Mouse (Mus musculus) lung, embryonic 15.5 days (tissue): Measurements from ENCODE around the gene Ipo5. TPM values are rescaled to one million over a fixed set of nuclear protein-coding genes. Genes with fewer than 3 reads are reported as not detected.

Experiments used
- ATAC-seq: fragments of 200-750 bp; cut with Nextera tagmentation; 2 replicates; pipeline ENCODE4 v1.8.0; 2017; ENCODE audit warnings: moderate number of reproducible peaks, borderline replicate concordance; ENCODE audit not compliant: low FRiP score, low TSS enrichment; ENCODE audit errors: extremely low read depth
- H3K27ac ChIP-seq: fragments of 300-500 bp; sonication (generic); 2 replicates; pipeline ENCODE4 v1.5.1; 2015; ENCODE audit warnings: moderate library complexity, mild to moderate bottlenecking, inconsistent platforms
- H3K27me3 ChIP-seq: fragments of 300-500 bp; sonication (generic); 2 replicates; pipeline ENCODE4 v1.6.1; 2015; ENCODE audit warnings: inconsistent platforms
- H3K36me3 ChIP-seq: fragments of 300-500 bp; sonication (generic); 2 replicates; pipeline ENCODE4 v1.6.1; 2015; ENCODE audit warnings: inconsistent platforms
- H3K4me1 ChIP-seq: fragments of 300-500 bp; sonication (generic); 2 replicates; pipeline ENCODE4 v1.6.1; 2015; ENCODE audit warnings: inconsistent platforms
- H3K4me2 ChIP-seq: fragments of 300-500 bp; sonication (generic); 2 replicates; pipeline ENCODE4 v1.6.1; 2015; ENCODE audit warnings: inconsistent platforms, mild to moderate bottlenecking, moderate library complexity
- H3K4me3 ChIP-seq: fragments of 300-500 bp; sonication (generic); 2 replicates; pipeline ENCODE4 v1.5.1; 2015; ENCODE audit warnings: mild to moderate bottlenecking, inconsistent platforms
- H3K9ac ChIP-seq: fragments of 300-500 bp; sonication (generic); 2 replicates; pipeline ENCODE4 v1.6.1; 2015; ENCODE audit warnings: inconsistent platforms
- H3K9me3 ChIP-seq: fragments of 300-500 bp; sonication (generic); 2 replicates; pipeline ENCODE4 v1.6.1; 2016; ENCODE audit warnings: inconsistent platforms
- WGBS: fragments of 180-500 bp; shearing (Covaris S2); methylation state at CpG from one replicate; pipeline ENCODE4 v1.1.7; 2015; 5-methylcytosine and 5-hydroxymethylcytosine counted together
- polyA plus RNA-seq: library from polyadenylated mRNA; unstranded; fragments of >200 nt; fragmentation: Nextera tagmentation; extraction: Ambion mirVana; gene quantifications from 2 replicates; pipeline ENCODE4 v1.2.1, GENCODE M21; 2015

Gene Ipo5
- polyA plus RNA-seq, 1 experiment from 2014 or later = 89.8 TPM

GRCm38 (mm10) chr14:120880601-120881000, 30.4 kb upstream of the Ipo5 start:
- no peaks in the 10 kb centered on the region for H3K4me1 ChIP-seq
- H3K9ac ChIP-seq = no peak overlapping the region
- no peaks in the 10 kb centered on the region for H3K36me3 ChIP-seq
- no peaks in the 10 kb centered on the region for H3K27me3 ChIP-seq
- 46% methylated on average over 4 of the region's 5 CpGs for WGBS
- H3K27ac ChIP-seq = no peak overlapping the region
- H3K4me3 ChIP-seq = no peak overlapping the region
- no peak for ATAC-seq
- H3K4me2 ChIP-seq = no peak overlapping the region
- no peaks in the 10 kb centered on the region for H3K9me3 ChIP-seq

- H3K36me3 ChIP-seq = no peaks in the 10 kb centered on the region
- no peak overlapping the region for H3K27ac ChIP-seq
- no peak overlapping the region for H3K9ac ChIP-seq
- no peak for ATAC-seq
- no peaks in the 10 kb centered on the region for H3K27me3 ChIP-seq
- no peaks in the 10 kb centered on the region for H3K4me1 ChIP-seq
- H3K9me3 ChIP-seq = no peaks in the 10 kb centered on the region
- H3K4me3 ChIP-seq = no peak overlapping the region
- 78% methylated on average over 9 of the region's 9 CpGs for WGBS
- no peak overlapping the region for H3K4me2 ChIP-seq
Measured at GRCm38 (mm10) chr14:120881054-120881453, 30.0 kb upstream of the Ipo5 start.

- Histone ChIP-seq H3K27me3 (no peaks in the 10 kb centered on the region), H3K9me3 (no peaks in the 10 kb centered on the region), H3K9ac (no peak overlapping the region), H3K36me3 (no peaks in the 10 kb centered on the region), H3K4me2 (no peak overlapping the region), H3K4me1 (no peaks in the 10 kb centered on the region), H3K27ac (no peak overlapping the region), H3K4me3 (no peak overlapping the region)
- WGBS = 75% methylated on average over 11 of the region's 11 CpGs
- ATAC-seq = no peak
Measured at GRCm38 (mm10) chr14:120888681-120889080, 22.3 kb upstream of the Ipo5 start.

- H3K4me3 ChIP-seq = no peak overlapping the region
- no peak overlapping the region for H3K27ac ChIP-seq
- no peaks in the 10 kb centered on the region for H3K9me3 ChIP-seq
- no peak for ATAC-seq
- no peaks in the 10 kb centered on the region for H3K36me3 ChIP-seq
- H3K27me3 ChIP-seq = no peaks in the 10 kb centered on the region
- no peak overlapping the region for H3K4me2 ChIP-seq
- H3K4me1 ChIP-seq = no peaks in the 10 kb centered on the region
- H3K9ac ChIP-seq = no peak overlapping the region
- 64% methylated on average over 8 of the region's 8 CpGs for WGBS
Measured at GRCm38 (mm10) chr14:120892369-120892768, 18.7 kb upstream of the Ipo5 start.

- Histone ChIP-seq H3K9me3 (no peaks in the 10 kb centered on the region), H3K4me1 (no peaks in the 10 kb centered on the region), H3K9ac (no peak overlapping the region), H3K27ac (no peak overlapping the region), H3K27me3 (no peaks in the 10 kb centered on the region), H3K36me3 (no peaks in the 10 kb centered on the region), H3K4me2 (no peak overlapping the region), H3K4me3 (no peak overlapping the region)
- no peak for ATAC-seq
- WGBS = 72% methylated on average over 11 of the region's 11 CpGs
Measured at GRCm38 (mm10) chr14:120896613-120897012, 14.4 kb upstream of the Ipo5 start.

GRCm38 (mm10) chr14:120898876-120899275, 12.1 kb upstream of the Ipo5 start:
- Histone ChIP-seq H3K4me1 (no peaks in the 10 kb centered on the region), H3K27me3 (no peaks in the 10 kb centered on the region), H3K4me3 (no peak overlapping the region), H3K36me3 (no peaks in the 10 kb centered on the region), H3K9ac (no peak overlapping the region), H3K9me3 (no peaks in the 10 kb centered on the region), H3K27ac (no peak overlapping the region), H3K4me2 (no peak overlapping the region)
- ATAC-seq = no peak
- WGBS = 75% methylated on average over 3 of the region's 3 CpGs

- Histone ChIP-seq H3K4me3 (no peak overlapping the region), H3K4me2 (no peak overlapping the region), H3K36me3 (no peaks in the 10 kb centered on the region), H3K9me3 (no peaks in the 10 kb centered on the region), H3K27me3 (no peaks in the 10 kb centered on the region), H3K27ac (no peak overlapping the region), H3K4me1 (peaks cover 13% of the 10 kb centered on the region), H3K9ac (no peak overlapping the region)
- WGBS = 63% methylated on average over 3 of the region's 3 CpGs
- no peak for ATAC-seq
Measured at GRCm38 (mm10) chr14:120909396-120909795, 1.6 kb upstream of the Ipo5 start.

- H3K27me3 ChIP-seq = no peaks in the 10 kb centered on the region
- H3K36me3 ChIP-seq = no peaks in the 10 kb centered on the region
- ATAC-seq = peak; percentile 79
- H3K4me1 ChIP-seq = peaks cover 15% of the 10 kb centered on the region
- 0% methylated on average over 17 of the region's 18 CpGs for WGBS
- no peaks in the 10 kb centered on the region for H3K9me3 ChIP-seq
- peak overlapping the region; percentile 79 for H3K27ac ChIP-seq
- peak overlapping the region; percentile 88 for H3K4me3 ChIP-seq
- peak overlapping the region; percentile 89 for H3K4me2 ChIP-seq
- peak overlapping the region; percentile 81 for H3K9ac ChIP-seq
Measured at GRCm38 (mm10) chr14:120910320-120910719, 704 bp upstream of the Ipo5 start.

- Histone ChIP-seq H3K9me3 (no peaks in the 10 kb centered on the region), H3K9ac (peak overlapping the region; percentile 82), H3K36me3 (no peaks in the 10 kb centered on the region), H3K4me1 (peaks cover 18% of the 10 kb centered on the region), H3K27ac (peak overlapping the region; percentile 93), H3K4me2 (peak overlapping the region; percentile 74), H3K4me3 (peak overlapping the region; percentile 88), H3K27me3 (no peaks in the 10 kb centered on the region)
- under 1% methylated on average over 58 of the region's 63 CpGs for WGBS
- ATAC-seq = peak; percentile 55
Measured at GRCm38 (mm10) chr14:120911388-120911901, 421 bp downstream of the Ipo5 start.

GRCm38 (mm10) chr14:120912090-120912710, 1.2 kb downstream of the Ipo5 start:
- 0 out of 2 replicates have a peak, but pooled peaks cover 3% of the 10 kb centered on the region for H3K36me3 ChIP-seq
- 7% methylated on average over 11 of the region's 11 CpGs for WGBS
- H3K4me1 ChIP-seq = peaks cover 18% of the 10 kb centered on the region
- peak overlapping the region; percentile 88 for H3K4me3 ChIP-seq
- no peaks in the 10 kb centered on the region for H3K9me3 ChIP-seq
- no peak for ATAC-seq
- peak overlapping the region; percentile 93; the same call in 1 of the 2 replicates for H3K27ac ChIP-seq
- peak overlapping the region; percentile 82 for H3K9ac ChIP-seq
- H3K27me3 ChIP-seq = no peaks in the 10 kb centered on the region
- peak overlapping the region; percentile 74 for H3K4me2 ChIP-seq

- WGBS = 41% methylated on average over 7 of the region's 7 CpGs
- Histone ChIP-seq H3K9me3 (no peaks in the 10 kb centered on the region), H3K36me3 (peaks cover 7% of the 10 kb centered on the region; the same call in 1 of the 2 replicates), H3K4me1 (peaks cover 18% of the 10 kb centered on the region), H3K27ac (no peak overlapping the region), H3K27me3 (no peaks in the 10 kb centered on the region), H3K4me2 (peak overlapping the region; percentile 74), H3K9ac (no peak overlapping the region), H3K4me3 (peak overlapping the region; percentile 88)
- ATAC-seq = no peak
Measured at GRCm38 (mm10) chr14:120912916-120913315, 1.9 kb downstream of the Ipo5 start.

- Histone ChIP-seq H3K27ac (no peak overlapping the region), H3K4me2 (no peak overlapping the region), H3K9me3 (no peaks in the 10 kb centered on the region), H3K36me3 (peaks cover 85% of the 10 kb centered on the region), H3K4me1 (no peaks in the 10 kb centered on the region), H3K9ac (no peak overlapping the region), H3K4me3 (no peak overlapping the region), H3K27me3 (no peaks in the 10 kb centered on the region)
- no peak for ATAC-seq
- 86% methylated on average over 4 of the region's 4 CpGs for WGBS
Measured at GRCm38 (mm10) chr14:120921805-120922204, 10.8 kb downstream of the Ipo5 start.
